Mouse (Mus musculus): ENCODE results near the gene Gjd2.

Gene Gjd2

DNA sequence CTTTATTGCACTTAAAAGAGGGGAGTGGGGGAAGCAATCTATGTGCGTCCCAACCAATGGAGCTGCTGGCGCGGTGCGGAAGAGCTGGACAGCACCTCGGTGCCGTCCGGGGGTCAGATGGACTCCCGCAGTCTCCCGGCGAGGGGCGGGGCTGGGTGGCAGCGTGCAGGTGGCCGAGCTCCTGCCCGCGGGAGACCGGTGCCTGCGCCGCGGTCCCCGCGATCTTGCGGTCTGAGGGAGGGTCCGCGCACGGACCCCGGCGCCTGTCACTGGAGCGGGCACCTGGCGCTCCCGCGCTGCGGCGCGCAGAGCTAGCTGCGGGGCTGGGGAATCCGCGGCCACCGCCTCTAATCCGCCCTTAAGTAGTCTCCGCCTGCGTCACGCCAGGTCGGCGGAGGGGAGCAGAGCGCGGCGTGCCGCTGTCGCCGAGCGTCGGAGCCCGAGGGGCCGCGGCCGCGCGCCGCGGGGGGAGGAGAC, at the start of gene Gjd2:
Gene Gjd2 (minus strand): TSS at position 325 of the 477 bp plus-strand sequence.
- DNase-seq (ENCODE audit: low spot score in 2 of 2), result no peak

- DNase-seq (ENCODE audit: low spot score in 2 of 2), result no peak
Observed at GRCm38 (mm10) chr2:114060071-114060591, 46.7 kb upstream of the Gjd2 start.

DNA sequence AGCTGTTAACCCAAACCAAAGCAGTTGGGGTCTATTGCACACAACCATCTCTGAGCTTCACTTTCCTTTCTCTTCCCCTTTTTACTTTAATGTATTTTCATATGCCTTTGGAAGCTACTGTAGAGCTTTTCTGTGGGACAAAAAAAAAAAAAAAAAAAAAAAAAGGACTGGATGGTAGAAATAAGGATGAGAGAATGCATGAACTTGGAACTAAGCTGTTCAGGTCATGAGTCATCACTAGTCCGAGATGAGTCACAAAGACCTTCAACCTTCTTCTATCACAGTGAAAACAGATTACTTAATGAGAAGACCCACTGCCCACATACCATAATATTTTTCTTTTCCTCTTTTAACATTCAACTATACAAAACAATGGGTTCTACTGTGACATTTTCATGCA, 46.2 kb upstream of the Gjd2 start:
- no peak for DNase-seq (ENCODE audit: low spot score in 2 of 2)

DNA sequence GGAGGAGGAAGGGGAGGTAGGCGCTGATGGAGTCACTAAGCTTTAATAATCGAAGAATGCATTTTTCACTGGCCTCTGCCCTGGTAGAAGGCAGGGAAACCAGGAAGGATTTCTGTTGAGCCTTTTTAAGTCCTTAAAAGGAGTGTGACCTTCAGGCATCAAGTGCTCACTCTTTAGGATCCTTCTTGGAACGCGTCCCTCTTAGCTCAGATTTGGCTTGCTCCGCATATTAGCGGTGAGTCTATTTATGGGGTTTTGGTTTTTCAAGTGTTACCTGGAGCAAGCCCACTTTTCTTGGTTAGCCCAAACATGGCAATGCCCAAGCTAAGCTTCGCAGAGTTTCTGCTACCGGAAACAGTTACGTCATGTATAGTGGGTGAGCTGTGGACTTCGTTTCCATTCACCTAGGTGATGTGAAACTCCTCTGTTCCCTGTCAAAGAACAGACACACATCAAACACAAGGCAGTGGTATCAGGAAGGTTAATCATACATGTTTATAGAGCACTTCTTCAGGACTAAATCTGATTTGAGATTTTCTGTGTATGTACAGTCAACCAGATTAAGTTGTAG, 44.9 kb upstream of the Gjd2 start:
- no peak for DNase-seq (ENCODE audit: low spot score in 2 of 2)

DNA sequence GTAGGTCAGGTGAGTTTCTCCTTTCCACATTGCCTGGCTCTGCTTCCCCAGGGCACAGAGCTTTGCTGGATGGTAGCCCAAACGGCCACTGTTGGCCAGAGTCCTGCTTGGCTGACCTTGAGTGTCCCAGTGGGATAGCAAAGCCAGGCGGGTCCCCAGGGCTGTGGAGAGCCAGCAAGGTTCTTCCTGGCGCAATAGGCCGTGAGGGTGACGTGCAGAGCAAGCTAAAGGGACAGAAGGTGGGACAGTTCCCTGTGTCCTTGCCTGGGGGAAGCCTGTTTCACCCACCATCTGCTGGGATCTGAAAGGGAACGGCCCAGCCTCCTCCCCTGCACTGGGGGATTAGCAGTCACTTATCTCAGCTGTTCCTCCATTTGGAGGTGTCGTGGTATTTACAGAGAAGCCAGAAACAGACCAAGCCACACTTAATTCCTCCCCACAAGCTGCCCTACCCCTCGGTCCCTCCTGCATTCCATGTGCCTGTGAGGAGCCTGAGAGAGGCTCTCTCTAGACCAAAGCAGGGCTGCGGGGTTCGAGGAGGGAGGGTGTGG, 44.0 kb upstream of the Gjd2 start:
- DNase-seq (ENCODE audit: low spot score in 2 of 2), result no peak

DNA sequence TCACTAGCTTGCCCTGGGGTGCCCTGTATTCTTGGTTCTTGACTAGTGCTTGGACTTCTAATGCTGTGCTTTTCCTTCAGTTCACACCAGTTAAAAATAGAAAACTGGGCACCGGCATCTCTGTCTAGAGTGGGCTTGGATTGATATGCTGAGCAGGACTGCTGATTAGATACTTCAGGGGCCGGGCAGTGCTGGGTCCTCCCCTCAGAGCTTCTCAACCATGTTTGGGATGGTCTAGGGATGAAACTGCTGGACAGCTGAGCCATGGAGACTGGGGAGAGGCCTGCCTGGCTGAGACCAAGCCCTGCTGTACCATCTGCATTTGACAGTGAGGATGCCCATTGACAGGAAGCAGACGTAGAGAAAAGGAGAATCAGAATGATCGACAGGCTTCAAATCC, 40.7 kb upstream of the Gjd2 start:
- no peak for DNase-seq (ENCODE audit: low spot score in 2 of 2)

- no peak for DNase-seq (ENCODE audit: low spot score in 2 of 2)
Observed at GRCm38 (mm10) chr2:114052696-114053598, 39.5 kb upstream of the Gjd2 start, which contains the start of gene Actc1. Gene Actc1, minus strand, starts transcription at chr2:114053548.

DNA sequence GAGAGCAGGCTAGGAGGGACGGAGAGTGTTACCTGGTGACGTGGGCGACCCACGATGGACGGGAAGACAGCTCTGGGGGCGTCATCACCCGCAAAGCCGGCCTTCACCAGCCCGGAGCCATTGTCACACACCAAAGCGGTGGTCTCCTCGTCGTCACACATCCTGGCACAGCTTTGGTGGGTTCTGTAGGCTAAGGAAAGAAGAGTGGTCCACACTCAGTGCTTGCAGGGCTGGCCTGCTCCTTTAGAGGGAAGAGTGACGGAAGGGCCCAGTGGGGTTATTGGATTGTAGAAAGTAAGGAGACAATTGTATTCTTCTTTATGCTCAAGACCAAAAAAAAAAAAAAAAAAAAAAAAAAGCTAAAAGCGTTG, 38.4 kb upstream of the Gjd2 start:
- DNase-seq (ENCODE audit: low spot score in 2 of 2), result no peak

DNA sequence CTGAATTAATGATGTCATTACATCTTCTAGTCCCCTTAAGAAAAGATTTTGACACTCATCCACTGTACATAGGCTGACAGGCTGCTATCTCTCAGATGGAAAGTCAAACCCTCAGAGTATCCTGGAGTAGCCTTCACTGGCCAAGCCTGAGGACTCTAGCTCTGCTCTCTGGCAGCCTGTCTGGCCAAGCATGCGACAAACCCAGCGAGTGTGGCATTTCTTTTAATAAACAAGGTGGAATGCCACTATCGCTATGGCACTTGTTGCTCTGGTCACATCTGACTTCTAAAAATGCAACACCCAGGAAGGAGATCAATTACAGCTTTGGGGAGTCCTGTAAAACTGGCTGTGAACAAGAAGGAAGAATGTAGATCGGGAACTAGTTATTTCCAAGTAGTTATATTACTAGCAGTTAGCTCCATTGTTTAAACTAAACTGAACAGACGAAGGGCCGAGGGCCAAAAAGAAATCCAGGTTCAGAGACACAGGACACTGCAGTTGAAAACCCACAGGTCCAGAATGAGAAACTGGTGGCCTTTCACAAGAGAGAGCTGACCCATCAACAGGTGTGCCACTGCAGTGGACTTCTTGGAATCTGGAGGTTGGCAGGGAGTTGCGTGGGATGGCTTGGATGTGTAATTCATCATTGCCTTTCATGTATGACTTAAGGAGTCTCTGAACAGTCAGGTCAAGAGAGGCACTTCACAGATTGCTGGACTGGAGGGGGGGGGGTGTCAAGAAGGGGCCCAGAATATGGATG, 37.9 kb upstream of the Gjd2 start:
- DNase-seq (ENCODE audit: low spot score in 2 of 2), result no peak

- DNase-seq (ENCODE audit: low spot score in 2 of 2), result no peak
Observed at GRCm38 (mm10) chr2:114050150-114050549, 36.7 kb upstream of the Gjd2 start.

DNA sequence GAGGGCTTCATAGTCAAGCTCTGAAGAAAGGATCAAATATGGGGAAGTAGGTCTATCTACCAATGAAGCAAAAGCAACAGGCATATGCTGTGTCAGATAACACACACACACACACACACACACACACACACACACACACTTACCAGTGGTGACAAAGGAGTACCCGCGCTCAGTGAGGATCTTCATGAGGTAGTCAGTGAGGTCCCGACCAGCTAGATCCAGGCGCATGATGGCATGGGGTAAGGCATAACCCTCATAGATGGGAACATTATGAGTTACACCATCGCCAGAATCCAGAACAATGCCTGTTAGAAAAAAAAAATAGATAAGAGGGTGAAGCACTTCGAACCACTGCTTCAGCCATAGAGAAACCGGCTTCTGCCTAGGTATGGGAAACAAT, 36.0 kb upstream of the Gjd2 start:
- DNase-seq (ENCODE audit: low spot score in 2 of 2), result no peak

DNA sequence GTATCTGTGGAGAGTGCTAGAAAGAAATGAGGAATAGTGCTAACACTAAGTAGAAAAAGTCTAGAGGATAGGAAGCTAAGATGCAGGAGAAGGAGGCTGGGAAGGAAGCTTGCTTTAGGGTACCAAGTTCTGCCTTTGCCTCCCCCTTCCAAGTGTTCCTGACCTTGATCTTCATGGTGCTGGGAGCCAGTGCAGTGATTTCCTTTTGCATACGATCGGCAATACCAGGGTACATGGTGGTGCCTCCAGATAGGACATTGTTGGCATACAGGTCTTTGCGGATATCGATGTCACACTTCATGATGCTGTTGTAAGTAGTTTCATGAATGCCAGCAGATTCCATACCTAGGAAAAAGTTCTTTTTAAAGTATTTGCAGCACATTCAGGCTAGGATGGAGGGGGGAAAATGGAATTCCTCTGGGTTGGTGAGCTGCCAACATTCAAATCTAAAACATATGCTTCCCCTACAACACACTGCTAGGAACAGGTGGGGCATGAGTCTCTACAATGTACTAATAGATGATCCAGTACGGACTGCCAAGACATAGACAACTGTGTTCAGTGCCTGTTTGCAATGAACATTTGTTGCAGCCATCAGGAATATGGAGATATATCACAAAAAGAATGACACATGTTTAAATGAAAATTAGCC, 34.7 kb upstream of the Gjd2 start:
- no peak for DNase-seq (ENCODE audit: low spot score in 2 of 2)

DNA sequence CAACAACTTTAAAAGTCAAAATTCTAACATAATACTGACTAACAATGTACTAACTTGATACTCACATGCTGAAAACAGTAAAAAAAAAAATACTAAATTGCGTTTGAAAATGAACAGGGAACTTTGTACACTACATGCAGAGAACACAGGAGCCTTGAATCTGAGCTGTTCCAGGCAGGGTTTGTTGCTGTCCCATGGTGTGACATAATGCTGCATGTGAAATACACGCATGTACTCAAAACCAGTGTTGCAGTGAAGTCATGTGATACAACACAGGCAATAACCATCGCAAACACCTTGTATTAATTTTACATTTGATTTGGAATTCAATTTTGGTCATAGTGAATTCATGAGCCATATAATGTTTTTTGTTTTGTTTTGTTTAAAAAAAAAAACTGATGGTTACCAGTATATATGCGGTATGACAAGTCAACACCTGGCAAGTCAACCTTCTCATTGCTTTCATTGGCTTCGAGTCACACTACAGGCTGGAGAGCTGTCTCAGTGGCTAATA, 32.8 kb upstream of the Gjd2 start:
- DNase-seq (ENCODE audit: low spot score in 2 of 2), result no peak

GRCm38 (mm10) chr2:114037926-114038325, 24.5 kb upstream of the Gjd2 start:
- no peak for DNase-seq (ENCODE audit: low spot score in 2 of 2)

- DNase-seq (ENCODE audit: low spot score in 2 of 2), result no peak
Observed at GRCm38 (mm10) chr2:114032259-114032658, 18.8 kb upstream of the Gjd2 start.

DNA sequence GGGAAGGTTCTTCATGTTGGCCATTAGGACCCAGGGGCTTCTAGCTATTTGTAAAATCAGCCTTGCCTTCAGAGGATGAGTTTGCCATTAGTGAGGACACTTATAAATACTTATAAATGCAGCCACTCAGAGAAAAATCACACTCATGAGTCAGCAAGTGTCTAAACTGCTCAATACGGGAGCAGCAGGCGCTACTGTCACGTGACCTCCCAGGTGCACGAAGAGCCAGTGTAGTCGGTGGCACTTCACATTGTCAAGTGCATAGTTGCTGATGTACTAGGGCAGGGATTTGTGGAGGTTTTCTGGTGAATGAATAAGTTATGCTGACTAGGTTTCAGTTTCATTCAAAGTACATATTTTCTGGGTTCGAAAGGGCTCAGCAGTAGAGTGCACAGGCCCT, 10.0 kb upstream of the Gjd2 start:
- no peak for DNase-seq (ENCODE audit: low spot score in 2 of 2)

- DNase-seq (ENCODE audit: low spot score in 2 of 2), result no peak
Observed at GRCm38 (mm10) chr2:114020210-114020563, 6.8 kb upstream of the Gjd2 start.

DNA sequence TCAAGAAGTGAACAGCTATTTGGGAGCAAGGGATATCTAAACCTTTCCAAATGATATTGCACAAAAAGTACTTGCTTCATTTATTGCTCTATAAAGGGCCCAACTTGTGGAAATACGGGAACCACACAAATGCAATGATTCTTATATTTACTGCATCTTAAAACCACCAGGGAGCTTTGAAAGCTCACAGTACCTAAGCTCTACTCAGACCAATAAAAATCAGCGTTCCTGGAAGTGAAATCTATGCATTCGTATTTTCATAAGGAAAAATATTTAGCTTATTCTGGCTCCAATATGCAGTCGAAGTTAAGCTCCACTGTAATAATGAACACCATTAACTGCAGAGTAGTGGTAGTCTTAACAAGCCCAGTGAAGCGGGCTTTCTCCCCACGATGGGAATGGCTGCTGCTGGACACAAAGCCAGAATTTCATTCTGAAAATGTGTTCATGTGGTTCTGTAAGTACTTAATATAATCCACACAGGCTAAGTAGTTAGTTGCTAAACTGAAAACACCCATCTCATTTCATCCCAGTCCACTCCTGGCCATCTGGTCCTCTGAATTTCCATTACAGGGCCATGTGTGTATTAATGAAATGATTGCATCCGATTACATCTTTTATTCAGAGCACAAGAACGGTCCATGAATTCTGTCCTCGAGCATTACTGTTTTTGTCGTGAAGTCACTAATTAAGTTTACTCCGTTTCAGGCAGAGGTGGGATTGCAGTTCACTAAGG, 6.2 kb upstream of the Gjd2 start:
- no peak for DNase-seq (ENCODE audit: low spot score in 2 of 2)

GRCm38 (mm10) chr2:114018136-114018535, 4.7 kb upstream of the Gjd2 start:
- no peak for DNase-seq (ENCODE audit: low spot score in 2 of 2)

DNA sequence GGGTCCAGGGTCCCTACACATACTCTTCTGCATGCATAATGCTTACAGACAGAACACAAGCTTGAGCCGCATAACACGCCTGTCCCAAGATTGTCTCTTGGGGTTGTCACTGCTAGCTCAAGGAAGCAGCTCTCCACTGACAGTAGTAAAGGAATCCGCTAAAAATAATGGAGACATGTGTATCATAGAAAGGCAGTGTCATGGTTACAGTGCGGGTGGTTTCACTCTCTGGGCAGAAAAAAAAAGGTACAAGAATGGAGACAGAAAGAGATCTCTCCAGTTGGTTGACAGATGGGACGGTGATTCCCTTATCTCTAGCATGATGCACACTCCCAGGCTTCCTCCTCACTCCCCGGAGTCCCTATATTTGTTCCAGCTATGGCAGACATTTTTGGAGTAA, 1.4 kb upstream of the Gjd2 start:
- DNase-seq (ENCODE audit: low spot score in 2 of 2), result no peak

DNA sequence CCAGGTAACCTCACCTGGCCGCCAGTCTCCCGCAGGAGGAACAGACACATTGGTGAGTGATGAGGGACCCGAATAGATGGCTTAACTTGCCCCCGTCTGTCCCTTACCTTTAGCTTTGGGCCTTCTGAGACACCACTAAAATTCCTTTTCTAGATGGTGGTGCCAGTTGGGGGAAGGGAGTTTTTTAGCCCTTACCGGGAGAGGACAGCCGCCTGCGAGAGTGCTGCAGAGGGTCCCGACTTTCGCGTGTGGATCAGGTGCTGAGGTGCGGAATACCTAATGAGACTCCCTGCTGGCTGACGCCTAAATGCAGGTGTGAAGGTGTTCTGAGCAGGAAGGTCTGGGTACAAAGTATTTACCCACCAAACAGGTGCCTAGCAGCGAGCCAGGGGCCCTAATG, 427 bp upstream of the Gjd2 start:
- no peak for DNase-seq (ENCODE audit: low spot score in 2 of 2)

All from urinary bladder, adult 18-20 months (tissue).